Mouse (Mus musculus) limb, embryonic 14.5 days (tissue): ENCODE measurements at regions not wholly inside any gene's neighbourhood (a gene's known extent, or its start where the extent isn't known, plus 50 kb on each side); places are given as distances from the start of the nearest gene placed in this dataset.

ENCODE experiments used
- ATAC-seq: fragments of 200-750 bp; cut with Nextera tagmentation; 2 replicates; pipeline ENCODE4 v1.8.0; 2017; ENCODE audit warnings: low read depth, moderate number of reproducible peaks, moderate TSS enrichment; ENCODE audit not compliant: low FRiP score
- DNase-seq: peaks from one replicate; pipeline ENCODE4 v3.0.0-alpha.2; 2015; ENCODE audit warnings: low spot score
- H3K27ac ChIP-seq: fragments of 300-500 bp; sonication (generic); replicated peaks from 2 replicates; pipeline ENCODE4 v1.5.1; 2014; ENCODE audit warnings: low read depth, mild to moderate bottlenecking, low read length, moderate library complexity, mixed read lengths
- H3K27me3 ChIP-seq: fragments of 300-500 bp; sonication (generic); 2 replicates; pipeline ENCODE4 v1.6.1; 2014; ENCODE audit warnings: low read length, mixed read lengths; ENCODE audit not compliant: control insufficient read depth, insufficient read depth
- H3K36me3 ChIP-seq: fragments of 300-500 bp; sonication (generic); 2 replicates; pipeline ENCODE4 v1.6.1; 2014; ENCODE audit warnings: mild to moderate bottlenecking, low read length, moderate library complexity, mixed read lengths; ENCODE audit not compliant: control insufficient read depth, insufficient read depth
- H3K4me1 ChIP-seq: fragments of 300-500 bp; sonication (generic); 2 replicates; pipeline ENCODE4 v1.6.1; 2014; ENCODE audit warnings: antibody characterized with exemption, low read length, mixed read lengths; ENCODE audit not compliant: control insufficient read depth, insufficient read depth
- H3K4me2 ChIP-seq: fragments of 300-500 bp; sonication (generic); replicated peaks from 2 replicates; pipeline ENCODE4 v1.6.1; 2014; ENCODE audit warnings: low read depth, mild to moderate bottlenecking, low read length, moderate library complexity; ENCODE audit not compliant: severe bottlenecking
- H3K4me3 ChIP-seq: fragments of 300-500 bp; sonication (generic); replicated peaks from 2 replicates; pipeline ENCODE4 v1.5.1; 2014; ENCODE audit warnings: low read length
- H3K9ac ChIP-seq: fragments of 300-500 bp; sonication (generic); 2 replicates; pipeline ENCODE4 v1.6.1; 2014; ENCODE audit warnings: mild to moderate bottlenecking, low read depth, low read length, moderate library complexity; ENCODE audit not compliant: severe bottlenecking
- H3K9me3 ChIP-seq: fragments of 300-500 bp; sonication (generic); 2 replicates; pipeline ENCODE4 v1.6.1; 2016; ENCODE audit warnings: low read length; ENCODE audit not compliant: control insufficient read depth
- POLR2A ChIP-seq: fragments of 200-500 bp; IDR thresholded peaks from 2 replicates; pipeline ENCODE4 v1.8.0; 2012; ENCODE audit warnings: inconsistent platforms, mild to moderate bottlenecking, moderate library complexity, borderline replicate concordance; ENCODE audit not compliant: insufficient read depth, insufficient read length; ENCODE audit errors: extremely low read depth
- WGBS: fragments of 180-500 bp; shearing (Covaris S2); extraction: QIAGEN DNeasy Blood & Tissue Kit; methylation state at CpG from one replicate; pipeline ENCODE4 v1.1.7; 2014; 5-methylcytosine and 5-hydroxymethylcytosine counted together

GRCm38 (mm10) chr8:103405787-103406186 is 620.3 kb upstream of the Cdh11 start:
- Histone ChIP-seq H3K4me1 (0 out of 2 replicates have a peak, but pooled peaks cover 7% of the 10 kb centered on the region), H3K9ac (no peak overlapping the region), H3K36me3 (no peaks in the 10 kb centered on the region), H3K27ac (no peak overlapping the region), H3K9me3 (no peaks in the 10 kb centered on the region), H3K4me3 (no peak overlapping the region), H3K27me3 (no peaks in the 10 kb centered on the region), H3K4me2 (no peak overlapping the region)
- 79% methylated on average over 12 of the region's 12 CpGs for WGBS
- no peak for TF ChIP-seq POLR2A
- DNase-seq (no peak), ATAC-seq (no peak)

GRCm38 (mm10) chr8:103406921-103407320 is 621.5 kb upstream of the Cdh11 start:
- ATAC-seq: no peak
- H3K27me3 ChIP-seq: no peaks in the 10 kb centered on the region
- DNase-seq: no peak
- no peak overlapping the region for H3K27ac ChIP-seq
- H3K9me3 ChIP-seq: no peaks in the 10 kb centered on the region
- 76% methylated on average over 2 of the region's 2 CpGs for WGBS
- 0 out of 2 replicates have a peak, but pooled peaks cover 7% of the 10 kb centered on the region for H3K4me1 ChIP-seq
- no peaks in the 10 kb centered on the region for H3K36me3 ChIP-seq
- no peak overlapping the region for H3K9ac ChIP-seq
- no peak overlapping the region for H3K4me2 ChIP-seq
- TF ChIP-seq POLR2A: no peak
- H3K4me3 ChIP-seq: no peak overlapping the region

GRCm38 (mm10) chr8:103407631-103408030 is 622.2 kb upstream of the Cdh11 start:
- H3K27me3 ChIP-seq: no peaks in the 10 kb centered on the region
- no peaks in the 10 kb centered on the region for H3K36me3 ChIP-seq
- TF ChIP-seq POLR2A: no peak
- H3K9ac ChIP-seq: no peak overlapping the region
- WGBS: 80% methylated on average over 5 of the region's 5 CpGs
- ATAC-seq: no peak
- H3K4me3 ChIP-seq: no peak overlapping the region
- no peaks in the 10 kb centered on the region for H3K9me3 ChIP-seq
- no peak for DNase-seq
- no peak overlapping the region for H3K4me2 ChIP-seq
- no peak overlapping the region for H3K27ac ChIP-seq
- 0 out of 2 replicates have a peak, but pooled peaks cover 7% of the 10 kb centered on the region for H3K4me1 ChIP-seq

- WGBS: 52% methylated on average over 3 of the region's 3 CpGs
- H3K27me3 ChIP-seq: no peaks in the 10 kb centered on the region
These were observed 623.0 kb upstream of the Cdh11 start for GRCm38 (mm10) chr8:103408411-103408810.

GRCm38 (mm10) chr8:103409121-103409551 is 623.7 kb upstream of the Cdh11 start:
- Histone ChIP-seq H3K27ac (peak overlapping the region; percentile 53), H3K9me3 (no peaks in the 10 kb centered on the region), H3K4me1 (peaks cover 14% of the 10 kb centered on the region), H3K4me2 (no peak overlapping the region), H3K4me3 (no peak overlapping the region), H3K27me3 (no peaks in the 10 kb centered on the region), H3K36me3 (no peaks in the 10 kb centered on the region), H3K9ac (no peak overlapping the region)
- 10% methylated on average over 2 of the region's 2 CpGs for WGBS
- peak; percentile 80 for DNase-seq
- ATAC-seq: peak; percentile 81
- TF ChIP-seq POLR2A: no peak

More at GRCm38 (mm10) chr8:103408411-103408810, 623.0 kb upstream of the Cdh11 start:
- Histone ChIP-seq H3K27ac (peak overlapping the region; percentile 53), H3K36me3 (no peaks in the 10 kb centered on the region), H3K4me3 (no peak overlapping the region), H3K4me1 (0 out of 2 replicates have a peak, but pooled peaks cover 7% of the 10 kb centered on the region), H3K9ac (no peak overlapping the region), H3K9me3 (no peaks in the 10 kb centered on the region), H3K4me2 (no peak overlapping the region)
- TF ChIP-seq POLR2A: no peak
- DNase-seq (no peak), ATAC-seq (no peak)

- TF ChIP-seq POLR2A: no peak
- DNase-seq: no peak
- Histone ChIP-seq H3K9me3 (no peaks in the 10 kb centered on the region), H3K9ac (no peak overlapping the region), H3K27me3 (no peaks in the 10 kb centered on the region), H3K36me3 (no peaks in the 10 kb centered on the region), H3K4me2 (no peak overlapping the region), H3K4me1 (peaks cover 19% of the 10 kb centered on the region), H3K27ac (no peak overlapping the region), H3K4me3 (no peak overlapping the region)
- ATAC-seq: no peak
- 79% methylated on average over 7 of the region's 7 CpGs for WGBS
These were observed 627.3 kb upstream of the Cdh11 start for GRCm38 (mm10) chr8:103412731-103413130.
